Mouse (Mus musculus) ES-Bruce4 (cell line): Measurements from ENCODE around the gene Zfp64. TPM values are rescaled to one million over a fixed set of nuclear protein-coding genes. Genes with fewer than 3 reads are reported as not detected.
A peak's percentile ranks its signal among the peaks of the same experiment; 100 is the strongest.

Experiments used
- H3K27ac ChIP-seq: 2 replicates; pipeline ENCODE4 v1.5.1; 2012; ENCODE audit warnings: low read length, inconsistent platforms; ENCODE audit not compliant: insufficient read depth
- H3K27me3 ChIP-seq: 2 replicates; pipeline ENCODE4 v1.6.1; 2012; ENCODE audit warnings: mild to moderate bottlenecking, low read length, inconsistent platforms; ENCODE audit not compliant: control insufficient read depth, poor library complexity, insufficient read depth, severe bottlenecking
- H3K36me3 ChIP-seq: 2 replicates; pipeline ENCODE4 v1.6.1; 2012; ENCODE audit warnings: inconsistent platforms, mild to moderate bottlenecking, low read length, moderate library complexity; ENCODE audit not compliant: control insufficient read depth, poor library complexity, insufficient read depth, severe bottlenecking
- H3K4me1 ChIP-seq: one replicate; pipeline ENCODE4 v1.8.1; 2011; ENCODE audit warnings: low read length; ENCODE audit not compliant: control insufficient read depth, insufficient read depth
- H3K4me3 ChIP-seq: 2 replicates; pipeline ENCODE4 v1.5.1; 2011; ENCODE audit warnings: low read depth, mild to moderate bottlenecking, low read length
- H3K9ac ChIP-seq: 2 replicates; pipeline ENCODE4 v1.6.1; 2012; ENCODE audit warnings: low read depth, mild to moderate bottlenecking, inconsistent platforms; ENCODE audit not compliant: poor library complexity, severe bottlenecking
- H3K9me3 ChIP-seq: replicated peaks from 2 replicates; pipeline ENCODE4 v1.6.1; 2012; ENCODE audit warnings: mild to moderate bottlenecking, low read length, inconsistent platforms; ENCODE audit not compliant: control insufficient read depth, poor library complexity, insufficient read depth, severe bottlenecking
- CTCF ChIP-seq: IDR thresholded peaks from one replicate; pipeline ENCODE4 v1.8.1; 2011; ENCODE audit warnings: low read depth, low read length
- EP300 ChIP-seq: IDR thresholded peaks from 2 replicates; pipeline ENCODE4 v1.6.1; 2011; ENCODE audit warnings: low read depth, low read length; ENCODE audit not compliant: insufficient read depth
- POLR2A ChIP-seq: IDR thresholded peaks from one replicate; pipeline ENCODE4 v1.8.1; 2011; ENCODE audit warnings: low read length; ENCODE audit not compliant: insufficient read depth
- polyA plus RNA-seq: library from polyadenylated mRNA; stranded (reverse); fragments of >200 nt; gene quantifications from 2 replicates; pipeline ENCODE4 v1.2.4, GENCODE M21; 2011; ENCODE audit warnings: low read depth; ENCODE audit not compliant: missing spikeins, insufficient read depth, insufficient read length

Gene Zfp64
- polyA plus RNA-seq, 1 experiment = 35.9 TPM

GRCm38 (mm10) chr2:168944011-168944410 lies 11.4 kb downstream of the Zfp64 start:
- no peaks in the 10 kb centered on the region for H3K27me3 ChIP-seq
- TF ChIP-seq POLR2A (no peak), EP300 (no peak), CTCF (no peak)
- no peak overlapping the region for H3K4me3 ChIP-seq
- no peak overlapping the region for H3K27ac ChIP-seq
- no peak overlapping the region for H3K9ac ChIP-seq
- peaks cover 53% of the 10 kb centered on the region for H3K36me3 ChIP-seq
- no peaks in the 10 kb centered on the region for H3K4me1 ChIP-seq
- no peaks in the 10 kb centered on the region for H3K9me3 ChIP-seq

GRCm38 (mm10) chr2:168939941-168940340 lies 15.4 kb downstream of the Zfp64 start:
- no peak overlapping the region for H3K4me3 ChIP-seq
- H3K9me3 ChIP-seq = no peaks in the 10 kb centered on the region
- no peaks in the 10 kb centered on the region for H3K27me3 ChIP-seq
- H3K36me3 ChIP-seq = peaks cover 35% of the 10 kb centered on the region
- H3K27ac ChIP-seq = no peak overlapping the region
- no peaks in the 10 kb centered on the region for H3K4me1 ChIP-seq
- H3K9ac ChIP-seq = no peak overlapping the region
- TF ChIP-seq POLR2A (no peak), EP300 (no peak), CTCF (no peak)

GRCm38 (mm10) chr2:168939261-168939933 lies 16.0 kb downstream of the Zfp64 start:
- no peak overlapping the region for H3K27ac ChIP-seq
- no peak overlapping the region for H3K4me3 ChIP-seq
- TF ChIP-seq POLR2A = no peak
- no peak for TF ChIP-seq CTCF
- TF ChIP-seq EP300 = no peak
- peaks cover 31% of the 10 kb centered on the region for H3K36me3 ChIP-seq
- no peaks in the 10 kb centered on the region for H3K27me3 ChIP-seq
- H3K9me3 ChIP-seq = no peaks in the 10 kb centered on the region
- H3K9ac ChIP-seq = no peak overlapping the region
- no peaks in the 10 kb centered on the region for H3K4me1 ChIP-seq

- Histone ChIP-seq H3K27ac (no peak overlapping the region), H3K4me1 (no peaks in the 10 kb centered on the region), H3K36me3 (peaks cover 36% of the 10 kb centered on the region), H3K9me3 (no peaks in the 10 kb centered on the region), H3K4me3 (no peak overlapping the region), H3K27me3 (no peaks in the 10 kb centered on the region), H3K9ac (no peak overlapping the region)
- TF ChIP-seq CTCF = no peak
- TF ChIP-seq POLR2A = no peak
- TF ChIP-seq EP300 = no peak
These were observed 18.5 kb downstream of the Zfp64 start for GRCm38 (mm10) chr2:168936896-168937295.

- Histone ChIP-seq H3K4me1 (no peaks in the 10 kb centered on the region), H3K27ac (no peak overlapping the region), H3K27me3 (no peaks in the 10 kb centered on the region), H3K9me3 (no peaks in the 10 kb centered on the region), H3K36me3 (peaks cover 27% of the 10 kb centered on the region), H3K4me3 (peak overlapping the region; percentile 51), H3K9ac (peak overlapping the region; percentile 4; the same call in 1 of the 2 replicates)
- TF ChIP-seq EP300 (0 out of 2 replicates have a peak, but pooled peaks have one; percentile 18), POLR2A (no peak)
These were observed 20.2 kb downstream of the Zfp64 start for GRCm38 (mm10) chr2:168935165-168935564.

GRCm38 (mm10) chr2:168931686-168932085 lies 23.7 kb downstream of the Zfp64 start:
- no peak overlapping the region for H3K27ac ChIP-seq
- no peak for TF ChIP-seq CTCF
- TF ChIP-seq EP300 = no peak
- TF ChIP-seq POLR2A = no peak
- H3K4me1 ChIP-seq = no peaks in the 10 kb centered on the region
- no peaks in the 10 kb centered on the region for H3K27me3 ChIP-seq
- H3K9me3 ChIP-seq = no peaks in the 10 kb centered on the region
- peaks cover 14% of the 10 kb centered on the region for H3K36me3 ChIP-seq
- H3K4me3 ChIP-seq = no peak overlapping the region
- no peak overlapping the region for H3K9ac ChIP-seq
